Mouse (Mus musculus): Measurements from ENCODE around the gene Gm21953. TPM values are rescaled to one million over a fixed set of nuclear protein-coding genes. Genes with fewer than 3 reads are reported as not detected.

The Gm21953 gene
- polyA plus RNA-seq (2017; shearing (Covaris generic)), result not detected

DNA sequence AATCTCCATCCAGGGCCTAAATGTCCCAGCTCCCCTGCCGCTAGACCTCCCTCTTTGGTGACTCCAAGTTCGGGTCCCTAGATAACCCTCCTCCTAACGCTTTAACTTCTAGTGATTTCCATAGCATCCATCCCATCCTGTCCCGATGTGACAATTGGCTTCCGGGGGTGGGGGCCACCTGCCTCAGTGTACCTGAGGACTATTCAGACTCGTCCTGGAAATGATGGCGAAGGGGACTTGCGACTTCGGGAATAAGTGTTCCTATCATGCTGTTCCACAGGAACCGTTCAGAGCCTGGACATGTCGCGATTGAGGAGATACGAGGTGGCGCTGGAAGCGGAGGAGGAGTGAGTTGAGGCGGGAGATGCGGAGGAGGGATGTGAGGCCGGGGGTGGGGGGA is at the start of gene Gm21953:
Gene Gm21953, plus strand, starts transcription at position 301 of the 400 bp plus-strand sequence.

DNA sequence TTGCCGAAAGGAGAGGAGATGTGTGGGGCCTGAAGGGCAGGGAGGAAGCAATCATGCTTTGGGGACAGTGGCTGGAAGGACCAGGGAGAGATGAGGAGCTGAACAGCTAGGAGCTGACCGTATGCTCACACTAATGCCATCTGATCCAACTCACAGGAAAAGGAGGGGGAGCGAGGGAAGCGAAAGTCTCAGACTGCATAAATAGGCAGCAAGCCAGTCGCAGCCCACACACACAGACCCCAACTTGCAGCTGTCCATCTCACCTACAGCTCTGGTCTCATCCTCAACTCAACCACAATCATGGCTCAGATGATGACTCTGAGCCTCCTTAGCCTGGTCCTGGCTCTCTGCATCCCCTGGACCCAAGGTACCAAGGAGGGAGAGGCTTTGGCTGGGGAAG is 38.6 kb upstream of the Gm21953 start, which contains the start of gene Ccl21b:
Gene Ccl21b, plus strand, starts transcription at position 301 of the 400 bp plus-strand sequence.

DNA sequence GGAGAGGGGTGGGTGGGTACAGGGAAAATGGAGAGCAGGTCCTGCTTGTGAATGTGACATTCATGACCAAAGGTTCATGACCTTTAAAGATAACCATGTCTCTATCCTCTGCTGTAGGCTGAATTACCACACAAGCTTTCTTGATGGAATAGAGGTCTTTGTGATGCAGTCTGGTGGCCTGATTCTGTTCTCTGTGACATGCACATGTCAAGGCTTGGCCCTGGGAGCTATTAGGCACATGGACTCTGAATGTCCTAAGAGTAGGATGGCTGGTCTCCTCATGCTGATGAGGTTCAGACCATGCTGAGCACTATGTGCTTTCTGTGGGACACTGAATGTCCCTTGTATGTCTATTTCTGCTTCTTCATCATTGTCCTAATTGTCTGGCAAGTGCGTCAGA is 24.0 kb downstream of the Gm21953 start, which contains the start of gene Fam205a3:
Gene Fam205a3, plus strand, starts transcription at position 301 of the 400 bp plus-strand sequence.

Other genes with a start within 250 kb of the Gm21953 start
- gene Gm3893, start 203.1 kb upstream of the Gm21953 start, polyA plus RNA-seq (2017; shearing (Covaris generic)), result not detected
- gene Gm13304, start 179.4 kb upstream of the Gm21953 start, polyA plus RNA-seq (2017; shearing (Covaris generic)), result not detected
- not detected for gene Gm13306, start 140.8 kb upstream of the Gm21953 start, polyA plus RNA-seq (2017; shearing (Covaris generic))
- gene Gm13305, start 125.7 kb upstream of the Gm21953 start, polyA plus RNA-seq (2017; shearing (Covaris generic)), result not detected
- gene Gm10600, start 53.6 kb upstream of the Gm21953 start, polyA plus RNA-seq (2017; shearing (Covaris generic)), result not detected
- gene Ccl21b, start 38.5 kb upstream of the Gm21953 start, polyA plus RNA-seq (2017; shearing (Covaris generic)), result not detected
- gene Fam205a3, start 24.1 kb downstream of the Gm21953 start, polyA plus RNA-seq (2017; shearing (Covaris generic)), result not detected
- not detected for gene Gm21586, start 145.1 kb downstream of the Gm21953 start, polyA plus RNA-seq (2017; shearing (Covaris generic))
- gene Gm2163, start 172.5 kb downstream of the Gm21953 start, polyA plus RNA-seq (2017; shearing (Covaris generic)), result not detected
- gene Fam205a2, start 233.9 kb downstream of the Gm21953 start, polyA plus RNA-seq (2017; shearing (Covaris generic)), result not detected